Mouse (Mus musculus): ENCODE results near the gene Smc5. TPM values are rescaled to one million over a fixed set of nuclear protein-coding genes. Genes with fewer than 3 reads are reported as not detected.

Gene Smc5
- polyA plus RNA-seq (2015; fragmentation: Nextera tagmentation; extraction: Ambion mirVana): 12.3 and 17.1 TPM in 2 replicates

GRCm38 (mm10) chr19:23273355-23274053 lies at the start of gene Smc5:
Gene Smc5 (minus strand): TSS chr19:23273897.
- WGBS (ENCODE audit: insufficient replicate concordance): 0% methylated on average over 69 of the region's 69 CpGs
- no peaks in the 10 kb centered on the region for H3K9me3 ChIP-seq (replicated peaks)
- H3K9ac ChIP-seq: peak within 1 kb of the TSS; percentile 90
- H3K27ac ChIP-seq: peak within 1 kb of the TSS; percentile 78
- peak; percentile 96 for ATAC-seq (ENCODE audit: low read depth)
- peak within 1 kb of the TSS; percentile 79 for H3K4me2 ChIP-seq
- peaks cover 22% of the 10 kb centered on the region for H3K4me1 ChIP-seq (replicated peaks)
- H3K27me3 ChIP-seq: no peaks in the 10 kb centered on the region
- DNase-seq: peak; percentile 89
- H3K4me3 ChIP-seq (replicated peaks): peak within 1 kb of the TSS; percentile 82
- peaks cover 10% of the 10 kb centered on the region for H3K36me3 ChIP-seq

GRCm38 (mm10) chr19:23323107-23323506 lies 49.4 kb upstream of the Smc5 start:
- Histone ChIP-seq H3K4me1 (replicated peaks) (no peaks in the 10 kb centered on the region), H3K4me3 (replicated peaks) (no peak overlapping the region), H3K27ac (no peak overlapping the region), H3K9me3 (replicated peaks) (no peaks in the 10 kb centered on the region), H3K4me2 (no peak overlapping the region), H3K27me3 (no peaks in the 10 kb centered on the region), H3K9ac (no peak overlapping the region), H3K36me3 (no peaks in the 10 kb centered on the region)
- ATAC-seq (ENCODE audit: low read depth) (no peak), DNase-seq (no peak)
- 24% methylated on average over 3 of the region's 3 CpGs for WGBS (ENCODE audit: insufficient replicate concordance)

- Histone ChIP-seq H3K27ac (no peak overlapping the region), H3K4me2 (no peak overlapping the region), H3K36me3 (no peaks in the 10 kb centered on the region), H3K4me3 (replicated peaks) (no peak overlapping the region), H3K4me1 (replicated peaks) (no peaks in the 10 kb centered on the region), H3K9ac (no peak overlapping the region), H3K27me3 (no peaks in the 10 kb centered on the region), H3K9me3 (replicated peaks) (no peaks in the 10 kb centered on the region)
- ATAC-seq (ENCODE audit: low read depth) (no peak), DNase-seq (no peak)
- 60% methylated on average over 5 of the region's 5 CpGs for WGBS (ENCODE audit: insufficient replicate concordance)
Observed at GRCm38 (mm10) chr19:23317989-23318358, 44.3 kb upstream of the Smc5 start.

GRCm38 (mm10) chr19:23317295-23317988 lies 43.7 kb upstream of the Smc5 start:
- Histone ChIP-seq H3K27me3 (no peaks in the 10 kb centered on the region), H3K4me3 (replicated peaks) (no peak overlapping the region), H3K9me3 (replicated peaks) (no peaks in the 10 kb centered on the region), H3K9ac (no peak overlapping the region), H3K4me2 (no peak overlapping the region), H3K27ac (no peak overlapping the region), H3K4me1 (replicated peaks) (no peaks in the 10 kb centered on the region), H3K36me3 (no peaks in the 10 kb centered on the region)
- no peak for DNase-seq
- WGBS (ENCODE audit: insufficient replicate concordance): 47% methylated on average over 5 of the region's 5 CpGs
- ATAC-seq (ENCODE audit: low read depth): no peak

GRCm38 (mm10) chr19:23316851-23317250 lies 43.2 kb upstream of the Smc5 start:
- no peak overlapping the region for H3K9ac ChIP-seq
- WGBS (ENCODE audit: insufficient replicate concordance): 79% methylated on average over 5 of the region's 5 CpGs
- no peak for DNase-seq
- no peak for ATAC-seq (ENCODE audit: low read depth)
- no peaks in the 10 kb centered on the region for H3K36me3 ChIP-seq
- H3K4me1 ChIP-seq (replicated peaks): no peaks in the 10 kb centered on the region
- H3K4me3 ChIP-seq (replicated peaks): no peak overlapping the region
- H3K27ac ChIP-seq: no peak overlapping the region
- no peaks in the 10 kb centered on the region for H3K9me3 ChIP-seq (replicated peaks)
- no peaks in the 10 kb centered on the region for H3K27me3 ChIP-seq
- no peak overlapping the region for H3K4me2 ChIP-seq

- 63% methylated on average over 2 of the region's 2 CpGs for WGBS (ENCODE audit: insufficient replicate concordance)
- Histone ChIP-seq H3K4me1 (replicated peaks) (no peaks in the 10 kb centered on the region), H3K27me3 (no peaks in the 10 kb centered on the region), H3K4me3 (replicated peaks) (no peak overlapping the region), H3K9me3 (replicated peaks) (no peaks in the 10 kb centered on the region), H3K9ac (no peak overlapping the region), H3K27ac (no peak overlapping the region), H3K36me3 (no peaks in the 10 kb centered on the region), H3K4me2 (no peak overlapping the region)
- ATAC-seq (ENCODE audit: low read depth) (no peak), DNase-seq (no peak)
Observed at GRCm38 (mm10) chr19:23309979-23310378, 36.3 kb upstream of the Smc5 start.

GRCm38 (mm10) chr19:23306671-23307070 lies 33.0 kb upstream of the Smc5 start:
- Histone ChIP-seq H3K36me3 (no peaks in the 10 kb centered on the region), H3K4me1 (replicated peaks) (no peaks in the 10 kb centered on the region), H3K27me3 (no peaks in the 10 kb centered on the region), H3K4me2 (no peak overlapping the region), H3K9me3 (replicated peaks) (no peaks in the 10 kb centered on the region), H3K4me3 (replicated peaks) (no peak overlapping the region), H3K27ac (no peak overlapping the region), H3K9ac (no peak overlapping the region)
- WGBS (ENCODE audit: insufficient replicate concordance): 72% methylated on average over 7 of the region's 7 CpGs
- DNase-seq (no peak), ATAC-seq (ENCODE audit: low read depth) (no peak)

- H3K36me3 ChIP-seq: no peaks in the 10 kb centered on the region
- no peak overlapping the region for H3K4me2 ChIP-seq
- H3K4me1 ChIP-seq (replicated peaks): no peaks in the 10 kb centered on the region
- no peak for ATAC-seq (ENCODE audit: low read depth)
- no peaks in the 10 kb centered on the region for H3K27me3 ChIP-seq
- DNase-seq: no peak
- no peak overlapping the region for H3K4me3 ChIP-seq (replicated peaks)
- no peaks in the 10 kb centered on the region for H3K9me3 ChIP-seq (replicated peaks)
- WGBS (ENCODE audit: insufficient replicate concordance): 73% methylated on average over 3 of the region's 3 CpGs
- H3K27ac ChIP-seq: no peak overlapping the region
- H3K9ac ChIP-seq: no peak overlapping the region
Observed at GRCm38 (mm10) chr19:23299987-23300386, 26.3 kb upstream of the Smc5 start.

GRCm38 (mm10) chr19:23298917-23299316 lies 25.2 kb upstream of the Smc5 start:
- Histone ChIP-seq H3K4me3 (replicated peaks) (no peak overlapping the region), H3K27ac (no peak overlapping the region), H3K4me2 (no peak overlapping the region), H3K9ac (no peak overlapping the region), H3K4me1 (replicated peaks) (no peaks in the 10 kb centered on the region), H3K27me3 (no peaks in the 10 kb centered on the region), H3K9me3 (replicated peaks) (no peaks in the 10 kb centered on the region), H3K36me3 (no peaks in the 10 kb centered on the region)
- no peak for ATAC-seq (ENCODE audit: low read depth)
- DNase-seq: no peak
- WGBS (ENCODE audit: insufficient replicate concordance): 32% methylated on average over 1 of the region's 1 CpGs

- H3K9me3 ChIP-seq (replicated peaks): no peaks in the 10 kb centered on the region
- H3K4me1 ChIP-seq (replicated peaks): no peaks in the 10 kb centered on the region
- H3K36me3 ChIP-seq: no peaks in the 10 kb centered on the region
- no peak overlapping the region for H3K9ac ChIP-seq
- no peak for ATAC-seq (ENCODE audit: low read depth)
- DNase-seq: no peak
- no peak overlapping the region for H3K4me2 ChIP-seq
- H3K4me3 ChIP-seq (replicated peaks): no peak overlapping the region
- H3K27me3 ChIP-seq: no peaks in the 10 kb centered on the region
- no peak overlapping the region for H3K27ac ChIP-seq
Observed at GRCm38 (mm10) chr19:23297191-23297590, 23.5 kb upstream of the Smc5 start.

- H3K9me3 ChIP-seq (replicated peaks): no peaks in the 10 kb centered on the region
- no peaks in the 10 kb centered on the region for H3K27me3 ChIP-seq
- ATAC-seq (ENCODE audit: low read depth) (no peak), DNase-seq (no peak)
- H3K4me3 ChIP-seq (replicated peaks): no peak overlapping the region
- H3K9ac ChIP-seq: no peak overlapping the region
- H3K4me2 ChIP-seq: no peak overlapping the region
- no peaks in the 10 kb centered on the region for H3K4me1 ChIP-seq (replicated peaks)
- H3K27ac ChIP-seq: no peak overlapping the region
- 44% methylated on average over 1 of the region's 1 CpGs for WGBS (ENCODE audit: insufficient replicate concordance)
- H3K36me3 ChIP-seq: no peaks in the 10 kb centered on the region
Observed at GRCm38 (mm10) chr19:23289251-23289650, 15.6 kb upstream of the Smc5 start.

Data from liver, embryonic 13.5 days (tissue).